Mouse (Mus musculus) olfactory bulb, adult 2 months (tissue): ENCODE results near the gene Slc7a6.

Experiments
- CTCF ChIP-seq: fragments of 200-500 bp; IDR thresholded peaks from 2 replicates; pipeline ENCODE4 v1.5.1; 2012; ENCODE audit warnings: low read depth, mild to moderate bottlenecking, low read length, moderate library complexity; ENCODE audit not compliant: insufficient read depth
- POLR2A ChIP-seq: fragments of 200-500 bp; IDR thresholded peaks from 2 replicates; pipeline ENCODE4 v1.6.1; 2012; ENCODE audit warnings: mild to moderate bottlenecking, low read depth, low read length, moderate library complexity; ENCODE audit not compliant: insufficient read depth

DNA sequence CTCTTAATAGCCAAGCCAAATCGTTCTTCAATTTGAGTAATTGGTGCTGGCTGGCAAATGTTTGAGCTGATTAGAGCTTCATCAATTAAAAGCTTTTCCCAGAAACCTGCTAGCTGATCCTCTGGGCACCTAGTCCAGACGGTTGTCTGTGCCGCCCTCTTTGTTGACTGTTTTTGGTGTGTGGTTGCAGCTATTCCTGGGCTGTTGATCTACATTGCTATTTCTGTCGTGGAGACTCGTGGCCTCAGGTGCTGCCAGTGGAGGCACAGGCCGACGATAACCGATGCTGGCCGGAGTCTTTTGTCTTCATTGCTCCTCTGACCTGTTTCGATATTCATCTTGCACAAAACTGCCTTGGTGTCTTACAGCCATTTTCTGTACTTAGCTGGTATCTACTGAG, 10.3 kb upstream of the Slc7a6 start:
- no peak for TF ChIP-seq CTCF
- no peak for TF ChIP-seq POLR2A
